Mouse (Mus musculus): Measurements from ENCODE around the gene Sirt6. TPM values are rescaled to one million over a fixed set of nuclear protein-coding genes. Genes with fewer than 3 reads are reported as not detected.

Gene Sirt6
- polyA plus RNA-seq, 1 experiment from 2014 or later: 24.6 TPM

DNA sequence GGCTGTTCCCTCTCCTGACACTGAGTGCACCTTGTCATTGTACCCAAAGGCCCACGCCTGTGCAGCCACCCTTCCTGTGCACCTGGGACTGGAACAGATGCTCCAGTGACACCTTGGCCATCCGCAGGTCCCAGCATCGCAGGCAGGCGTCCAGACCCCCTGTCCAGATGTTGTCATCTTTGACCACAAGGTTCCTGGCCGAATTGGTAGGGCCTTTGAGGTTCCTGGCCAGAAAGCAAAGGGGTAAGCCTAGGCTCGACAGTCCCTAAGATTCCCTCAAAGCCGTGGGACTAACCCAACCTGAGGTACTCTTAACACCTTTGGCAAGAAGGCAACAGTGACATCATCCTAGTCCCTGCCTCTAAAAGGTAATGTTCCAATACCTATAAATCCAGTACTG, 35.0 kb downstream of the Sirt6 start:
- no peaks in the 10 kb centered on the region for H3K9me3 ChIP-seq
- no peak overlapping the region for H3K4me2 ChIP-seq
- no peak overlapping the region for H3K27ac ChIP-seq (replicated peaks)
- no peak overlapping the region for H3K4me3 ChIP-seq
- H3K9ac ChIP-seq: no peak overlapping the region
- 74% methylated on average over 7 of the region's 7 CpGs for WGBS
- ATAC-seq (ENCODE audit: extremely low read depth, insufficient number of reproducible peaks, low FRiP score, low TSS enrichment): no peak
- H3K4me1 ChIP-seq: peaks cover 25% of the 10 kb centered on the region
- H3K27me3 ChIP-seq (replicated peaks): peaks cover 44% of the 10 kb centered on the region
- peaks cover 37% of the 10 kb centered on the region for H3K36me3 ChIP-seq

DNA sequence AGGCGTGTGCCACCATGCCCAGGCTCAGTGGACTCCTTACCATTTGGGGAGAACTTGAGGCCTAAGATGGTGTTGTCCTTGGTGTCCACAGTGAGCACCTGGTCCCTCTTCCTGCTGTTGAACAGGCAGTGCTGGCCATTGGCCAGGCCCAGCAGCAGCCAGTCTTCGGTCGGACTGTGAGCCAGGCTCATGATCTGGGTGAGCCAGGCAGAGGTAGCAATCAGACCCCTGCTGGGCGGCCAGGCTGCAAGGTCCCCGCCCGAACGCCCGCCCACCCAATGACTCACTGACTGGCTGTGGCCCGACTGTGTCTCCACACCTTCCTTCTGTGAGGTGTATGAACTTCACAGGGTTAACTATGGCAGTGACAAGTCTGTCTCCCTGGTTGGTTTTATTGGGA, 35.8 kb downstream of the Sirt6 start:
- peaks cover 52% of the 10 kb centered on the region for H3K27me3 ChIP-seq (replicated peaks)
- WGBS: 47% methylated on average over 9 of the region's 9 CpGs
- no peak for ATAC-seq (ENCODE audit: extremely low read depth, insufficient number of reproducible peaks, low FRiP score, low TSS enrichment)

DNA sequence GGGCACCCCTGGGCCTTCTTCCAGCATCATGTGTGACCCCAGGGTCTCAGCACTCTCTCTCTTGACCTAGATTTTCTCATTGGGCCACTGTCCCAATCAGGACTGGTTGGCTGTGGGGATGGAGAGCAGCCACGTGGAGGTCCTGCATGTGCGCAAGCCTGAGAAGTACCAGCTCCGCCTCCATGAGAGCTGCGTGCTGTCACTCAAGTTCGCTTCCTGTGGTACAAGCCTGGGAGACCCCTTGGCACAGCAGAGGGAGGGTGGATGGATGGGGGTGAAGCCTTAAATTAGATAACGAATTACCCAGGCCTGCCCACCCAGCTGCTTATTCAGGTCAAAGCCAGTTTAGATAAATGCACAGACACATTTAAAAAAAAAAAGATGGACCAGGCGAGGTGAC, 38.9 kb downstream of the Sirt6 start:
- no peaks in the 10 kb centered on the region for H3K4me1 ChIP-seq
- H3K9ac ChIP-seq: no peak overlapping the region
- no peaks in the 10 kb centered on the region for H3K9me3 ChIP-seq
- H3K27me3 ChIP-seq (replicated peaks): peaks cover 43% of the 10 kb centered on the region
- H3K4me2 ChIP-seq: no peak overlapping the region
- H3K4me3 ChIP-seq: no peak overlapping the region
- 68% methylated on average over 7 of the region's 7 CpGs for WGBS
- no peak for ATAC-seq (ENCODE audit: extremely low read depth, insufficient number of reproducible peaks, low FRiP score, low TSS enrichment)
- no peak overlapping the region for H3K27ac ChIP-seq (replicated peaks)
- peaks cover 76% of the 10 kb centered on the region for H3K36me3 ChIP-seq

More for the DNA sequence above, 35.8 kb downstream of the Sirt6 start:
- no peak overlapping the region for H3K4me3 ChIP-seq
- H3K9me3 ChIP-seq: no peaks in the 10 kb centered on the region
- no peak overlapping the region for H3K9ac ChIP-seq
- H3K36me3 ChIP-seq: peaks cover 45% of the 10 kb centered on the region
- H3K4me2 ChIP-seq: no peak overlapping the region
- H3K27ac ChIP-seq (replicated peaks): no peak overlapping the region
- peaks cover 17% of the 10 kb centered on the region for H3K4me1 ChIP-seq

DNA sequence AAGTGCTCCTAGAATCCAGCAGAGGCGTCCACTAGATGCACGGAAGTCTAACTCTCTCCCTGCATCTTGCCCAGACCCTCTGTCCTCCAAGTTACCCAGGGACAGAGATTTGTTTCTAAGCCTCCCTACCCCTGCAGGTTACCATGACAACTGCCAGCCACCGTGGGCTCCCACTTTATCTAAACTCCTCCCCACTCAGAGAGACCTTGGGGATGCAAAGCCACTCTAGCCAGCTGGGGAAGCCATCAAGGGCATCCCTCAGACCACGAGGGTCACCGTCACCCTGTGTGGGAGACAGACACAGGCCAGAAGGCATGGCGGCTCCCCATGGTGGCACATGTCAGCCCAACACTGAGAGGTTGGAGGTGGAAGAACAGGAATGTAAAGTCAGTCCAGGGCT, 44.2 kb downstream of the Sirt6 start:
- H3K4me2 ChIP-seq: no peak overlapping the region
- peaks cover 38% of the 10 kb centered on the region for H3K27me3 ChIP-seq (replicated peaks)
- no peak for ATAC-seq (ENCODE audit: extremely low read depth, insufficient number of reproducible peaks, low FRiP score, low TSS enrichment)
- no peaks in the 10 kb centered on the region for H3K9me3 ChIP-seq
- no peak overlapping the region for H3K27ac ChIP-seq (replicated peaks)
- peaks cover 58% of the 10 kb centered on the region for H3K36me3 ChIP-seq
- H3K4me1 ChIP-seq: peaks cover 9% of the 10 kb centered on the region
- 50% methylated on average over 6 of the region's 6 CpGs for WGBS
- H3K4me3 ChIP-seq: no peak overlapping the region
- H3K9ac ChIP-seq: no peak overlapping the region

DNA sequence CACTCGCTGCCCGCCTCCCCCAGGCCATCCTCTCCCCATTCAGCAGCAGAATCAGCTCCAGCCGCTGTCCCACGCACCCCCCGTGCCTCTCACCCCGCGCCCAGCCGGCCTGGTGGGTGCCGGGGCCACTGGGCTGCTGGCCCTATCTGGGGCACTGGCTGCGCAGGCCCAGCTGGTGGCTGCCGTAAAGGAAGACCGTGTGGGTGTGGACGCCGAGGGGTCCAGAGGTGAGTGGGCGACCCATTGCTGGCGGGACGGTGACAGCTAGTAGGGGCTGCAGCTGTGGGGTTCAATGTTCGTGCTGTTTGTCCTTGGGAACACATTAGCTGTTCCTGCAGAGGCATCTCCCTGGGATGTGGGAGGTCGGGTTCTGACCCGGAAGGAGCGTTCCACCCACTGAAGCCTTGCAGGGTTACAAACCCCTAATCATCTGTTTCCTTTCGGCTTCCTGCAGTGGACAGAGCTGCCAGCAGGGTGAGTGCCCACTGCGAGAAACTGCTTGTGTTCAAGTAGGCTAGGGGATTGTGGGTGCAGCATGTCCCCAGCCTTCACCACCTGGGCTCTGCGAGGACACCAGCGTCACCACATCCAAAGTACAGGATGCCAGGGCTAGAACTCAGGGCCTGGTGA, 47.0 kb downstream of the Sirt6 start:
- Histone ChIP-seq H3K9me3 (no peaks in the 10 kb centered on the region), H3K27ac (replicated peaks) (no peak overlapping the region), H3K9ac (peak overlapping the region; percentile 33), H3K27me3 (replicated peaks) (peaks cover 27% of the 10 kb centered on the region; the same call in 1 of the 2 replicates), H3K36me3 (peaks cover 30% of the 10 kb centered on the region), H3K4me3 (no peak overlapping the region), H3K4me1 (peaks cover 20% of the 10 kb centered on the region), H3K4me2 (no peak overlapping the region)
- 44% methylated on average over 25 of the region's 25 CpGs for WGBS
- no peak for ATAC-seq (ENCODE audit: extremely low read depth, insufficient number of reproducible peaks, low FRiP score, low TSS enrichment)

DNA sequence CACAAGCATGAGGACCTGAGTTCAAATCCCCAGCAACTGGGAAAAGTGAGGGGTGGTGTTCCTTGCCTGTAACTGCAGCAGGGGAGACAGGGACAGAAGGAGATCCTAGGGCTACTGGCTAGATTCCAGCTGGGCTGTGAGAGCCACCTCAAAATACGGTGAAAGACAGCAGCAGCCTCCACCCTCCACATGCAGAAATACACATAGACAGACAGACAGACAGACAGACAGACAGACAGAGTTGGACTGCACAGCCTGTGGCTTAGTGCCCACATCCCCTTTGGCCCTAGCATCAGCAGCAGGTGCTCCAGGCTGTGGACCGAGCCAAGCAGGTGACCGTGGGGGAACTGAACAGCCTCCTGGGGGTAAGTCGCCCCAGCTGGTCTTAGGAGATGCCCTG, 47.6 kb downstream of the Sirt6 start:
- Histone ChIP-seq H3K27me3 (replicated peaks) (peaks cover 25% of the 10 kb centered on the region; the same call in 1 of the 2 replicates), H3K9ac (peak overlapping the region; percentile 33; the same call in 1 of the 2 replicates), H3K9me3 (no peaks in the 10 kb centered on the region), H3K36me3 (peaks cover 24% of the 10 kb centered on the region), H3K4me1 (peaks cover 23% of the 10 kb centered on the region), H3K27ac (replicated peaks) (no peak overlapping the region), H3K4me3 (no peak overlapping the region), H3K4me2 (no peak overlapping the region)
- no peak for ATAC-seq (ENCODE audit: extremely low read depth, insufficient number of reproducible peaks, low FRiP score, low TSS enrichment)
- WGBS: 61% methylated on average over 4 of the region's 4 CpGs

DNA sequence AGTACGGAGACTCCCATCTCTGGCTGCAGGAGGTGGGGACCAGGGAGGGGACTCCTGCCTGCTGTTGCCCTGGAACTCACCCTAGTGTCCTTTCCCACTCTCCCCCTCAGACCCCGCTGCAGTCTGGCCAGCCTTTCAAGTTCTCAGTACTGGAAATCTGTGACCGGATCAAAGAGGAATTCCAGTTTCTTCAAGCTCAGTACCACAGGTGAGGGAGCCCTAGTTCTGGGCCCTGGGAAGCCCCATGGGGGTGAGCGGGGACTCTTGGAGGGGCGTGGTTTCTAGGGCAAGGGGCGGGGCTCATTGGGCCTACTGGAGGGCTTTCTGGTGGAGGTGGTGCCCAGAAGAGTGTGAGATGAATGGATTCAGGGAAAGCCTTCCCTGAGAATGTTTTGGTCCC, 51.9 kb downstream of the Sirt6 start:
- Histone ChIP-seq H3K4me2 (peak overlapping the region; percentile 91), H3K4me1 (peaks cover 49% of the 10 kb centered on the region), H3K9me3 (no peaks in the 10 kb centered on the region), H3K27ac (replicated peaks) (peak overlapping the region; percentile 66; the same call in 1 of the 2 replicates), H3K9ac (peak overlapping the region; percentile 90), H3K36me3 (no peaks in the 10 kb centered on the region; the same call in 1 of the 2 replicates), H3K27me3 (replicated peaks) (peaks cover 38% of the 10 kb centered on the region), H3K4me3 (peak overlapping the region; percentile 77)
- WGBS: 7% methylated on average over 6 of the region's 6 CpGs
- ATAC-seq (ENCODE audit: extremely low read depth, insufficient number of reproducible peaks, low FRiP score, low TSS enrichment): no peak

DNA sequence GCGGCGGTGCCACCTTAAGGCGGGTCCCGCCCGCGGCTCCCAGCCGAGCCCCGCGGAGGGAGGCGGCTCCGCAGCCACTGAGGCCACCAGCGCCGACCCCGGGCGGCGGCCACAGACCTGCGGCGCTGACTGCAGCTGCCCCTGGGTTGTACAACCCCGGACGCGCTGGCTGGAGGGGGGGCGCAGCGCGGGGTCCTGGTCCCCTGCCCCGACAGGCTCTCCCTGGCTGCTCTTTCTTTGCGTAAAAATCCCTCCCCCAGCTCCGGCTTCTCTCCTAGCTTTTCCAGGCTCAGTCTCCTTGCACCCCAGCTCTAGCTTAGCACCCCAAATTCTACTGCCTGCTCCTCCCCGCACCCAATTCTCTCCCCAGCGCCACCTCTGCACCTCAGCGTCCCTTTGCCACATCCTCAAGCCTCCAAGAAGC, 52.4 kb downstream of the Sirt6 start:
- WGBS: 1% methylated on average over 30 of the region's 30 CpGs
- peak overlapping the region; percentile 66; the same call in 1 of the 2 replicates for H3K27ac ChIP-seq (replicated peaks)
- H3K36me3 ChIP-seq: no peaks in the 10 kb centered on the region; the same call in 1 of the 2 replicates
- peaks cover 49% of the 10 kb centered on the region for H3K4me1 ChIP-seq
- H3K4me2 ChIP-seq: peak overlapping the region; percentile 91
- peak overlapping the region; percentile 90 for H3K9ac ChIP-seq
- peak overlapping the region; percentile 77 for H3K4me3 ChIP-seq
- H3K27me3 ChIP-seq (replicated peaks): peaks cover 35% of the 10 kb centered on the region
- H3K9me3 ChIP-seq: no peaks in the 10 kb centered on the region
- ATAC-seq (ENCODE audit: extremely low read depth, insufficient number of reproducible peaks, low FRiP score, low TSS enrichment): no peak

DNA sequence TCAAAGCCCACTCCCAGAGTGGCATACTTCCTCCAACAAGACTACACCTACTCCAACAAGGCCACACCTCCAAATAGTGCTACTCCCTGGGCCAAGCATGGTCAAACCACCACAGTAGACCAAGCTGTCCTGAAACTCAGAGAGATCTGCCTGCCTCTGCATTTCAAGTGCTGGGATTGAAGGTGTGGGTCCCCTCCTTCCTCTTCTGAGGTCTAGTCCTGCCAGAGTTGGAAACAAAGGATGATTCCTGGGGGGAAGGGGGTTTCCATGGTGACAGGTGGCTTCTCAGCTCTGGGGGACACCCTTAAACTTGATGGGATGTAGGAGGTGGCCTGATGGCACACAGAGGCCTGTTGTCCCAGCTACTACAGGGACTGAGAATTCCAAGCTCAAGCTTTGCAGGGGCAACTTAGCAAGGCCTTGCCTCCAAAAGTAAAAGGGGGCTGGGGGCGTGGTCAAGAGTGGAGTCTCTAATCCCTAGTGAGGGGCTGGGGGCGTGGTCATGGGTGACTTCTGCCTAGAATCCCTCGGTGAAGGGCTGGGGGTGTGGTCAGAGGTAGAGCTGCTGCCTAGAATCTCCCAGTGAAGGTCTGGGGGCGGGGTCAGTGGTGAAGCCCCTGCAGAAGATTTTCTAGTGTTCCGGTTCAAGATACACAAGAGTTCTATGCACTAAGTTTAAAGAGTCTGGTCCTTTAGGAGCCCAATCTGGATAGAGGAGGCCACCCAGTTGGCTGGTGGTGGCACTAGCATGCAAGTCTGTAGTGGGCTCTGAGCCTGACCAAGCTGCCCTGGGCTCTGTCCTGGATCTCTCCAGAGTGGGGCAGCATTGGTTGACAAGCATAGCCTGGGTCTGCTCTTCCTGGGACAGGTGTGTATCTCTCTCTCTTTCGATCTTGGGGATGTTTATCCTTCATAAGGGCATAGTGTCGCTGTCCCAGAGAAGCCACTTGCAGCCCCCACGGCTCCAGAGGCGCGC, 53.2 kb downstream of the Sirt6 start, which contains the start of gene Tle2:
TSS of gene Tle2 (plus strand) at position 481 of the 976 bp plus-strand sequence.
- ATAC-seq (ENCODE audit: extremely low read depth, insufficient number of reproducible peaks, low FRiP score, low TSS enrichment): no peak
- H3K27ac ChIP-seq (replicated peaks): peak within 1 kb of the TSS; percentile 66; the same call in 1 of the 2 replicates
- H3K4me3 ChIP-seq: peak within 1 kb of the TSS; percentile 77
- no peaks in the 10 kb centered on the region for H3K9me3 ChIP-seq
- H3K36me3 ChIP-seq: no peaks in the 10 kb centered on the region; the same call in 1 of the 2 replicates
- peaks cover 55% of the 10 kb centered on the region for H3K4me1 ChIP-seq
- 19% methylated on average over 10 of the region's 10 CpGs for WGBS
- H3K9ac ChIP-seq: peak within 1 kb of the TSS; percentile 90
- peaks cover 29% of the 10 kb centered on the region for H3K27me3 ChIP-seq (replicated peaks)
- H3K4me2 ChIP-seq: peak within 1 kb of the TSS; percentile 91

DNA sequence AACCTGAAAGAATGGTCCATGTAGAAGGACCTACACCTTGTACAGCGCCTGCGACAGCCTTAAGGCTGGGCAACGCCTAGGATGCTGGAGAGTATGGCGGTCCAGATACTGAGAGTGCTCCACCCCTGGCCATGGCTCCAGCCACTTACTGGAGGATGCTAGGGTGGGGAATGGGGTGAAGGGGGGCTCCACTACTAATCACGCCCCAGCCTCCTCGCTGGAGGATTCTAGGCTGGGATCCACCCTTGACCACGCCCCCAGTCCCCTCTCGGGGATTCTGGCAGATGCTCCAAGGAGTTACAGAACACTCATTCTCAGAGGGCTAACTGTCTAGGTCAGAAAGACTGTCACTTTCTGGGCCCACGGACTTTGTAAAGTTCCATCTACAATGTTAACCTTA, 54.6 kb downstream of the Sirt6 start:
- Histone ChIP-seq H3K27me3 (replicated peaks) (peaks cover 24% of the 10 kb centered on the region), H3K9ac (no peak overlapping the region; the same call in 1 of the 2 replicates), H3K36me3 (no peaks in the 10 kb centered on the region; the same call in 1 of the 2 replicates), H3K4me3 (no peak overlapping the region), H3K4me1 (peaks cover 69% of the 10 kb centered on the region), H3K4me2 (peak overlapping the region; percentile 87; the same call in 1 of the 2 replicates), H3K27ac (replicated peaks) (no peak overlapping the region), H3K9me3 (no peaks in the 10 kb centered on the region)
- 27% methylated on average over 9 of the region's 9 CpGs for WGBS
- no peak for ATAC-seq (ENCODE audit: extremely low read depth, insufficient number of reproducible peaks, low FRiP score, low TSS enrichment)

DNA sequence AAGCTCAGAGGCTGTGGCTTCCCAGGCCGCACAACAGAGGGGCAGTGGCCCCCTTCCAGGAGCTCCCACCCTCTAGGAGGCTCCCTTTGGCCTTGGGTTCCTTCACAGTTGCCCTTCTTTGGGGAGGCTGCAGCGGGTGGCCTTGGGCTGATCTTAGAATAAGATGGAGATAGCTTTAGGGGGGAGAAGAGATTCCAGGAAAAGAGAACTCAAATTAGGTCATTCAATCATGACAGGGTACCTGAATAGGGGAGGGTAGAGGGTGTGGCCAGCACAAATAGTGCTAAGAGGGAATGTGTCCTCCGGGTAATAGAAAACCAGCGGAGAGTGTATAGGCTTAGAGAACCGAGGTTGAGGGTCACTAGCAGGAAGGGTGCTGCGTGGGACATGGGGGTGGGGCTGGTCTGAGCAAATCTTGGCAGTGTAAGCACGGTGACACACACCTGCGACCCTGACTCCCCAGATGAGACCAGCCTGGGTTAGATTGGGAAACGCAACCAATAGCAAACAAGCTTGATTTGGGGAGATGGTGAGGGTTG, 55.4 kb downstream of the Sirt6 start:
- peak overlapping the region; percentile 87 for H3K4me2 ChIP-seq
- no peak for ATAC-seq (ENCODE audit: extremely low read depth, insufficient number of reproducible peaks, low FRiP score, low TSS enrichment)
- peaks cover 75% of the 10 kb centered on the region for H3K4me1 ChIP-seq
- peak overlapping the region; percentile 55 for H3K4me3 ChIP-seq
- WGBS: 10% methylated on average over 9 of the region's 9 CpGs
- 0 out of 2 replicates have a peak, but pooled peaks cover under 1% of the 10 kb centered on the region for H3K36me3 ChIP-seq
- no peaks in the 10 kb centered on the region for H3K9me3 ChIP-seq
- H3K27me3 ChIP-seq (replicated peaks): peaks cover 24% of the 10 kb centered on the region
- peak overlapping the region; percentile 78 for H3K9ac ChIP-seq
- H3K27ac ChIP-seq (replicated peaks): peak overlapping the region; percentile 75

Data from heart, embryonic 13.5 days (tissue).